Mouse (Mus musculus) midbrain, embryonic 15.5 days (tissue): Measurements from ENCODE around the gene Rnf166. TPM values are rescaled to one million over a fixed set of nuclear protein-coding genes. Genes with fewer than 3 reads are reported as not detected.

Experiments used
- ATAC-seq: fragments of 200-750 bp; cut with Nextera tagmentation; replicated peaks from 2 replicates; pipeline ENCODE4 v1.8.0; 2017; ENCODE audit warnings: moderate TSS enrichment
- H3K27ac ChIP-seq: fragments of 300-500 bp; sonication (generic); 2 replicates; pipeline ENCODE4 v1.5.1; 2015; ENCODE audit warnings: mild to moderate bottlenecking, inconsistent platforms
- H3K27me3 ChIP-seq: fragments of 300-500 bp; sonication (generic); replicated peaks from 2 replicates; pipeline ENCODE4 v1.6.1; 2015; ENCODE audit warnings: inconsistent platforms
- H3K36me3 ChIP-seq: fragments of 300-500 bp; sonication (generic); replicated peaks from 2 replicates; pipeline ENCODE4 v1.6.1; 2015; ENCODE audit warnings: inconsistent platforms
- H3K4me1 ChIP-seq: fragments of 300-500 bp; sonication (generic); 2 replicates; pipeline ENCODE4 v1.6.1; 2015; ENCODE audit warnings: inconsistent platforms
- H3K4me2 ChIP-seq: fragments of 300-500 bp; sonication (generic); 2 replicates; pipeline ENCODE4 v1.6.1; 2015; ENCODE audit warnings: inconsistent platforms, mild to moderate bottlenecking, moderate library complexity
- H3K4me3 ChIP-seq: fragments of 300-500 bp; sonication (generic); 2 replicates; pipeline ENCODE4 v1.5.1; 2015; ENCODE audit warnings: mild to moderate bottlenecking, inconsistent platforms
- H3K9ac ChIP-seq: fragments of 300-500 bp; sonication (generic); 2 replicates; pipeline ENCODE4 v1.6.1; 2015; ENCODE audit warnings: mild to moderate bottlenecking, inconsistent platforms
- H3K9me3 ChIP-seq: fragments of 300-500 bp; sonication (generic); 2 replicates; pipeline ENCODE4 v1.6.1; 2016; ENCODE audit warnings: inconsistent platforms
- WGBS: fragments of 180-500 bp; shearing (Covaris S2); methylation state at CpG from one replicate; pipeline ENCODE4 v1.1.7; 2015; ENCODE audit warnings: mixed read lengths; 5-methylcytosine and 5-hydroxymethylcytosine counted together
- polyA plus RNA-seq: library from polyadenylated mRNA; unstranded; fragments of >200 nt; fragmentation: Nextera tagmentation; extraction: Ambion mirVana; gene quantifications from 2 replicates; pipeline ENCODE4 v1.2.1, GENCODE M21; 2015

Rnf166 gene
- polyA plus RNA-seq, 1 experiment from 2014 or later: 34.3 TPM

DNA sequence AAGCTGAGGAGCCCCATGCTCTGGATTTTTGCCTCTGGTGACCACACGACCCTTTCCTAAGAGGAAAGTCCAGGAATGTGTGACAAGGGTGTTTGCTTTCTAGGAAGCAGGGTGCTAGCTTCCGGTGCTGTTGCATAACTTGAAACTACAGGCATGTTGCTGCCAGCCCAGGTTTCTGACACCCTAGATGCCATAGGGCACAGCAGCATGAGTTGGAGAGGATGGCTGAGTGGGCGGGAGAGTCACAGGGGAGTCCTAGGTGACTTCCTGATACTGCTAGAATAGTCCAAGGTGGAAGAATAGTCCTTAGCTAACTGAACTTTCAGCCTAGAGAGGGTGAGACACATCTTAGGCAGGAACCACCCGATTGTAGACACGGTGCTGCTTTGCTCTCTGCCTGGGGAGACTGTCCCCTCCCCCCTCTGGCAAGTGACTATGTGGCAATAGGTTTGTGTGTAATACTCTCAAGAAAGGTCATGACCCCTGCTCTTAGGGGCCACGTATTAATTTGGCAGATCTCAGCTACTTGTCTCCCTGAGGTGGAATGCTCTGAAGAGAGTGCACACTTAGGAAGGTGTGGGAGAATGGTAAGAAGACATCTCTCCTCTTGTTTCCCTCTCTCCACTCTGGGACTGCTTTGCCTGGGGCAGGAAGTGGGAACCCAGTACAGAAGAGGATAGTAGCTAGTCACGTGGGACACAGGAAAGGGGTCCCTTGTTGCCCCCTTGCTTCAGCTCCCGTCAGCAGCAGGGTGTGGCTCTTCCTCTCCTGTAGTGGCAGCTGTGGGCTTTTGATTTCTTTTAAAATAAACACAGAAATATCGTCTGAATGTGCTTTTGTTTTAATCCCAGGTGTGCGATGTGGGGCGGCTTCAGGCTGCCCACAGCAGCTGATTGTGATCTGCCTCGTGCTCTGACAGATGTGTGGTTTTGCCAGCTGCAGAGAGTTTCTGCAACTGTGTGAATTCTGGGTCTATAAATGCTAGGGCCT is 11.9 kb downstream of the Rnf166 start:
- ATAC-seq: no peak
- H3K27me3 ChIP-seq: peaks cover 32% of the 10 kb centered on the region
- 69% methylated on average over 12 of the region's 12 CpGs for WGBS
- H3K4me1 ChIP-seq: peaks cover 10% of the 10 kb centered on the region
- no peak overlapping the region for H3K9ac ChIP-seq
- no peak overlapping the region for H3K4me2 ChIP-seq
- no peaks in the 10 kb centered on the region for H3K9me3 ChIP-seq
- peaks cover 14% of the 10 kb centered on the region; the same call in 1 of the 2 replicates for H3K36me3 ChIP-seq
- no peak overlapping the region for H3K27ac ChIP-seq
- H3K4me3 ChIP-seq: no peak overlapping the region

DNA sequence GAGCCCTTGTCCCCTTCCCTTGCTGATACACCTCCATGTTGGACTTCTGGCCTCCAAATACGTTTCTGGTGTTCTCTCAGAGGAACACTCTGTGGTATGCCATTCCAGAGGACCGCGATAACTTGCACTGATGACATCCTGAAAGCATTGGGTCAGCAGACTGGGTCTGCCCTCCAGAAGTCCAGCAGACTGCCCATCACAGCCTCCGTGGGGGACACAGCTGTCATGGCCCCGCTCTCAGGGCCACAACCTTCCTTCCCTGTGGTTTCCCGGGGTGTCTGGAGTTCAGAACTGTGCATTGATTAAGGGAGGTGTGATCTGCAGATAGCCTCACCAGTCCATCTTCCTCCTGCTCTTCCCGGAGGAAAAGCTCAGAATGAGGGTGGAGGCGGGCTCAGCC is 13.4 kb downstream of the Rnf166 start:
- WGBS: 66% methylated on average over 8 of the region's 8 CpGs
- Histone ChIP-seq H3K9me3 (no peaks in the 10 kb centered on the region), H3K27me3 (peaks cover 38% of the 10 kb centered on the region), H3K4me3 (no peak overlapping the region), H3K4me2 (no peak overlapping the region), H3K9ac (no peak overlapping the region), H3K36me3 (peaks cover 8% of the 10 kb centered on the region; the same call in 1 of the 2 replicates), H3K4me1 (peaks cover 10% of the 10 kb centered on the region), H3K27ac (no peak overlapping the region)
- no peak for ATAC-seq

DNA sequence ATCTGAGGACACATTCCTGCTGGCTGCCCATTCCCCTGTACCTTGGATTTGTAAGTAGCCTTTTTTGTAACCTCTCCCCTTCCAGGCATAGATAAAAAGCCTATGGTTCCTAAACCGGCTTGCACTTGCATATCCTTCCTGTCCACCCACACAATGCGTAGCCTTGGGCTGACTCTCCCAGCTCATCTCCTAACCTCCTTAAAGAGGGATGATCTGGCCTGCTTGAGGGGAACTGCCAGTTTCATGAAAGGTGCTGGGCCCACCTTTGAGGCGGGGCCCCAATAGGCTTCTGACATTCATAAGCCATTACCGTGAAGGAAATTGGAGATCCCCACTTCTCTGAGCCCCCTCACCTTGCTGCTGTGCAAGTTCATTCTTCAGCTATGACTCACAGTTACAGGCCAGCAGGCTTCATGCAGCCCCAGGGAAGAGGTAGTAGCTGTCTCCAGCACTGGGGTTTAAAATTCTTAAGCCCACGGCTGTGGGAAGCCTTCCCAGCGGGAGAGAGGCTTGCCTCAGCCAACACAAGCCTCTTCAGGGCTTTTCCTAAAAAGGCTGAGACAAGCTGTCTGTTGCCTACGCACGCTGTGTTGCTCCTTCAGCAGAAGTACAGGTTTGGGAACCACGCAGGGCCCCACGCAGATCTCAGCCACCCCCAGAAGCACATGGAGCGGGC is 14.3 kb downstream of the Rnf166 start:
- Histone ChIP-seq H3K4me1 (peaks cover 10% of the 10 kb centered on the region), H3K36me3 (peaks cover under 1% of the 10 kb centered on the region; the same call in 1 of the 2 replicates), H3K9ac (no peak overlapping the region), H3K9me3 (no peaks in the 10 kb centered on the region), H3K27ac (no peak overlapping the region), H3K4me2 (no peak overlapping the region), H3K4me3 (no peak overlapping the region), H3K27me3 (peaks cover 38% of the 10 kb centered on the region)
- no peak for ATAC-seq
- 55% methylated on average over 11 of the region's 11 CpGs for WGBS

DNA sequence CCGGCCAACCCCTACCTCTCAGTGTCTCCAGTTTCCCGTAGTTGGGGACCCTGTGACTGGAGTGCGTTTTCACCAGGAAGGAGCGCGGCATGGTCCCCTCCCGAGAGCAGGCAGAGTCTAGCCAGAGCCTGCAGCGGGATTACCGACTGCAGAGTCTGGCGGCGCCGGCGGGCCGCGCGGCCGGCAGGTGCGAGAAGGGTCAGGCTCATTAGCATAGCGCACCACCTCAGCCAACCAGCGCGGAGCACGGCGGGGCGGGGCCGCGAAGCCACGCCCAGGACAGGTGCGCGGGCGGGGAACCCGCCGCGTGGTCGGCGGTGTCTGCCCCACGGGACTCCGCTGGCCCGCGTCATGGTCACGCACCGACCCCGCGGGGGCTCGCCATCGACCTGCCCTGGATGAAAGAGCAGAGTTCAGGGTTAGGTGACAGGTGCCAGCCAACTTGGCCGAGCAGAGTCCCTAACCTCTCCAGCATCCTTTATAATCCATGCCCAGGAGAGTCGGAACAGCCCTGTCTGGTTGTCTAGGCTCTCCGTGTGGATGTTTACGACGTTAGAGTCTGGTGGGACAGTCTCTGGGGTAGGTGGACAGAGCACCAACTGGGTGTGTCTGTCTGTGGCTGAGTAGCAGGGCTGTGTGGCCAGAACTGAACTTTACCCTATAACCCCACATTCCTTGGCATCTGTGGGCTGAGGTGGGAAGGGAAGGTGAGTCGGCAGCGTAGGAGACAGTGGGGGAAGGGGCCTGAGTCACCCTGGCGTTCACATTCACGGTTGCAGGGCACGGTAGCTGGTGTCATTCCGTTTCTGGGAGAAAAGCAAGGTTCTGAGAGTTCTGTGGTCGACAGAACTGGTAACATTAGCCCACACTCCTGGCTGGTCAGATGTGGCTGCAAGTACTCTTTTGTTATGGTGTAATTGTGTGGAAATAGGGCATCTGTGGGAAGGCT is 15.1 kb downstream of the Rnf166 start, which contains the start of gene Snai3:
Gene Snai3 (minus strand): TSS at position 210 of the 949 bp plus-strand sequence.
- H3K27ac ChIP-seq: no peak within 1 kb of the TSS
- peak within 1 kb of the TSS; percentile 35 for H3K4me3 ChIP-seq
- no peaks in the 10 kb centered on the region for H3K36me3 ChIP-seq
- H3K4me2 ChIP-seq: peak within 1 kb of the TSS; percentile 73
- H3K4me1 ChIP-seq: peaks cover 10% of the 10 kb centered on the region
- no peaks in the 10 kb centered on the region for H3K9me3 ChIP-seq
- WGBS: 2% methylated on average over 56 of the region's 56 CpGs
- peaks cover 38% of the 10 kb centered on the region for H3K27me3 ChIP-seq
- peak; percentile 54; the same call in 1 of the 2 replicates for ATAC-seq
- peak within 1 kb of the TSS; percentile 1; the same call in 1 of the 2 replicates for H3K9ac ChIP-seq

DNA sequence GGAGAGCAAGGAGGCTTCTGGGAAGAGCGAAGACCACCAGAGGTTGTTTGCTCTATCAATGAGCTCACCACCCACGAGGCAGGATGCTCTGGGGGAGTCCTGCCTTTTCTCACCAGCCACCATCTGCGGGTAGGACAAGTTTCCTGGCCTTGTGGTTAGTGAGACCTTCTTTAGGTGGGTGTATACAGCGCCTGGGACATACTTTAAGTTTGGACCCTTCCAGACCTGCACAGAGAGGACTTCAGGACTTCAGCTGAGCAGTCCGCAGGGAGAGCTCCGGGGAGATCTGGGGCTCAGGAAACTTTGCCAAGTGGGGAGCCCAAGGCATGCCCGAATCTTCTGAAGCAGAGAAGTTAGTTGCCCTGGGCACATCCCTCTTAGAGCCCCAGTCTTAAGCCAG is 15.9 kb downstream of the Rnf166 start:
- no peaks in the 10 kb centered on the region for H3K9me3 ChIP-seq
- peak overlapping the region; percentile 35; the same call in 1 of the 2 replicates for H3K4me3 ChIP-seq
- WGBS: 26% methylated on average over 7 of the region's 7 CpGs
- peaks cover 10% of the 10 kb centered on the region for H3K4me1 ChIP-seq
- H3K27ac ChIP-seq: no peak overlapping the region
- no peak for ATAC-seq
- no peak overlapping the region for H3K9ac ChIP-seq
- H3K4me2 ChIP-seq: peak overlapping the region; percentile 73
- H3K36me3 ChIP-seq: no peaks in the 10 kb centered on the region
- peaks cover 38% of the 10 kb centered on the region for H3K27me3 ChIP-seq

DNA sequence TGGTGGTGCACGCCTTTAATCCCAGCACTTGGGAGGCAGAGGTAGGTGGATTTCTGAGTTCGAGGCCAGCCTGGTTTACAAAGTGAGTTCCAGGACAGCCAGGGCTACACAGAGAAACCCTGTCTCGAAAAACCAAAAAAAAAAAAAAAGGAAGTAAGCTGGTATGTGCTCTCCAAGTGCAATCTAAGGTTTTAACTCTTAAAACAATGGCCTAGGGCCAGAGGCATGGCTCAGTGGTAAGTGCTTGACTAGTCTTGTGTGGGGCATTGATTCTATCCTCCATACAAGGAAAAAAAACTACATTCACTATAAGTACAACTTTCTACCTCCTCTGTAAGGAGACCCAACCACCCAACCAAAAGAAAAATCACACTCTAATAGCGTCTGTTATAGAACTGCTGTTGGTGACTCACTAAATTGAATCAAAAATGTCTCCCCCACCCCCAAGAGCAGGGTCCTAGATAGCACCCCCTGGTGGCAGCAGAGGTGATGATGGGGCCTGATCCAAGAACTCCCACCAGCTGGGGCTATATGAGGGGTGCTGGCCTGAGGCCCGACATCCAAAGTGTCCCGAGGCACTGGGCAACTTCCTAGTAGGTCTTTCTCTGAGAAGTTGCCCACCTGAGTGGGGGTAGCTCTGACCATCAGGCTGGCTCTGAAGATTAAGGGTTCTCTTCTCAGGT is 16.5 kb downstream of the Rnf166 start:
- ATAC-seq: no peak
- H3K27me3 ChIP-seq: peaks cover 38% of the 10 kb centered on the region
- H3K4me1 ChIP-seq: peaks cover 10% of the 10 kb centered on the region
- 56% methylated on average over 6 of the region's 6 CpGs for WGBS
- H3K36me3 ChIP-seq: no peaks in the 10 kb centered on the region
- H3K4me3 ChIP-seq: no peak overlapping the region
- H3K27ac ChIP-seq: no peak overlapping the region
- H3K9me3 ChIP-seq: no peaks in the 10 kb centered on the region
- no peak overlapping the region for H3K9ac ChIP-seq
- H3K4me2 ChIP-seq: no peak overlapping the region

DNA sequence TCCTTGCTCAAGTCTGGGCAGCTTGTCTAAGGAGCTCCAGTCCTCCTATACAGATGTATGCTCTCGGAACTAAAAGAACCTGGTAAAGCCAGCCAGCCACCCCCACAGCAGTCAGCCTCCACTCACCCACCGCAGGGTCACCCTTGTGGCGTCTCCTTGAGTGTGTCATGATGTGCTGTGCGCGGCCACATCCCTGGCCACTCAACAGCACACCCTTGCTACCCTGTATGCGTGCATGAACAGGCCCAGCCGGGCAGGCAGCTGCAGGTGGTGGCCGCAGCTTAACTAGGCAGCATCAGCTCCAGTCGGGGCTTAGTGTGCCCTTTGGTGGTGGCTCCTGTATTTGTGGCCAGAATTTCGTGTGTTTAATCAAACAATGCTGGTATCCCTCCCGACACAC is 18.7 kb downstream of the Rnf166 start:
- 74% methylated on average over 11 of the region's 11 CpGs for WGBS
- Histone ChIP-seq H3K4me1 (peaks cover 10% of the 10 kb centered on the region), H3K4me2 (no peak overlapping the region), H3K27me3 (peaks cover 32% of the 10 kb centered on the region), H3K36me3 (no peaks in the 10 kb centered on the region), H3K4me3 (no peak overlapping the region), H3K9ac (no peak overlapping the region), H3K9me3 (no peaks in the 10 kb centered on the region), H3K27ac (no peak overlapping the region)
- no peak for ATAC-seq

DNA sequence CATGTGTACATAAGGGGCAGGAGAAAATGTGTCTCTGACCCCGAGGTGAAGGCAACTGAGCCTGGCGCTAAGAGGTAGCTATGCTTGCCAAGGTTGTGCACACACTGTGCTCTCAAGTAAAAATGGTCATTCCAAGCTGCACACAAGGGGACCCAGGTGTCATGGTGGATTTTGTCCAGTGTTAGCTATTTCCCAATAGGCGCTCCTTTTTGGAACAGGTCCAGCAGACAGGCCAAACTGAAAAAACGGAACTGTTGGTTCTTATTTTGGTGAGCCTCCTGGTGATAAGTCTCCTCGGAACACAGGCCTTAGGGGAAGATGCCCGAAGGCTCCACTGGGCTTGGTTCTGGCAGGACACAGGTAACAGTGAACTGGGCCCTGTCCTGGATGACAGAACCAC is 21.5 kb downstream of the Rnf166 start:
- no peaks in the 10 kb centered on the region for H3K36me3 ChIP-seq
- H3K9me3 ChIP-seq: no peaks in the 10 kb centered on the region
- H3K27me3 ChIP-seq: peaks cover 10% of the 10 kb centered on the region
- no peak overlapping the region for H3K27ac ChIP-seq
- no peak for ATAC-seq
- no peak overlapping the region for H3K9ac ChIP-seq
- WGBS: 86% methylated on average over 6 of the region's 6 CpGs
- no peak overlapping the region for H3K4me3 ChIP-seq
- no peak overlapping the region for H3K4me2 ChIP-seq
- no peaks in the 10 kb centered on the region for H3K4me1 ChIP-seq

DNA sequence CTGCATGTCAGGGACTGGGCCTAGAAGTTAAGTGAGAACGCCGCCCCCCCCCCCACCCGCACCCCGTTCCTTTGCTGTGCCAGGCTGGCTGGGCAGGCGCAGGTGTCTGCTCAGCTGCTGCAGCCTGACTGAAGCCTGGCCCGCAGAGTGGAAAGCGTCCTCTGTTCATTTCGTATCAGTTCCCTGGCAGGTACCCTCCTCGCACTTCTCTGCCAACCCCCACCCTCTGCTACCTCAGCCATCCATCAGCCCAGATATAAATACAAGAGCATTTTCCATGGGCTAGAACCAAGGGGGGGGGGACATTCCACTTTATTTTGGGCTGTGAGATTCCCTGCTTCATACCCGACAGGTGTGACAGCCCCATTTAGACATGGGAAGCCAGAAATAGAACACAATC is 23.7 kb downstream of the Rnf166 start:
- Histone ChIP-seq H3K9ac (no peak overlapping the region), H3K4me3 (no peak overlapping the region), H3K9me3 (no peaks in the 10 kb centered on the region), H3K27me3 (no peaks in the 10 kb centered on the region), H3K36me3 (no peaks in the 10 kb centered on the region), H3K27ac (no peak overlapping the region), H3K4me2 (no peak overlapping the region), H3K4me1 (no peaks in the 10 kb centered on the region)
- ATAC-seq: no peak
- WGBS: 86% methylated on average over 10 of the region's 10 CpGs

DNA sequence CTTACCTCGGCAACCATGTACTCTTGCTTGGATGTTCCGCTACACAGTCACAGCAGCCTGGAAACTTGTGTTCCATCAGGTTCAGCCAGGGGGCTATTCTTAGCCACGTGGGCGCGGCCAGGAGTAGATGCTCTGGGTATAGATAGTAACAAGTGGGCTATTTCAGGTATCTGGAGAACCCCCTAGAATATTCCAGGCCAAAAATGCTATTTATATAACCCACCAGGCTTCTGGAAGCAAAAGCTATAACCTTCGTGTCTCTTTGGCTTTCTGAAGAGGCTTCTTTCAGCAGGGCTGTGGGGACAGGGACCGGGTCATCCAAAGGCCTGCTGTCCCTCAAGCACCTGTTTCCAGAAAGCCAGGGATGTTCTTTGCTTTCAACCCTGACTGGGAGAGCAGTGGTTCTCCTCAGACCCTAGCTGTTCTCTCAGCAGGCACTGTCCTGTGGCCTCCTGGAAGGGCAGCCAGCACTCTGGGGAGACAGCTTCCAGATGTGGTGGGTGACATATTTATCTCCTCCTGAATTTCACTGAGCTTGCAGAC is 24.6 kb downstream of the Rnf166 start:
- Histone ChIP-seq H3K27me3 (no peaks in the 10 kb centered on the region), H3K4me3 (no peak overlapping the region), H3K4me1 (no peaks in the 10 kb centered on the region), H3K27ac (no peak overlapping the region), H3K4me2 (no peak overlapping the region), H3K9ac (no peak overlapping the region), H3K9me3 (no peaks in the 10 kb centered on the region), H3K36me3 (no peaks in the 10 kb centered on the region)
- 83% methylated on average over 7 of the region's 7 CpGs for WGBS
- ATAC-seq: no peak

DNA sequence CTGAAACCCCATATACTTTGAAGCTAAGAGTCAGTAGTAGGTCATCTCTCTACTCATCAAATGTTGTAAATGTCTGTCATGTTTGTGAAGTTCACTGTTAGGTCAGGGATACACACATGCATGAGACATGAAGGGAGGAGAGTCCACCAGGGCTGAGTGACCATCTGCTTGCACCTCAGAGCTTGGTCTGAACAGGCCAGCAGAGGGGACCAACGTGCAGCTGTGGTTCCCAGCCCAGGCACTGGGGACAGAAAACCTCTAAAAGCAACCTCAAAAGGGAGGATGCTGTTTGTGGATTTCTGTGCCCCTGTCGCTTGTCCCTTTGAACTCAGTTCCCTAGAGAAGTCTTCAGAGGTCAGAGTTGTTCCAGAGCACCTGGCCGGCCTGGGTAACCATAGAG is 30.7 kb downstream of the Rnf166 start:
- Histone ChIP-seq H3K36me3 (no peaks in the 10 kb centered on the region), H3K9ac (no peak overlapping the region), H3K4me2 (peak overlapping the region; percentile 72), H3K4me3 (peak overlapping the region; percentile 78; the same call in 1 of the 2 replicates), H3K9me3 (no peaks in the 10 kb centered on the region), H3K27ac (peak overlapping the region; percentile 98; the same call in 1 of the 2 replicates), H3K27me3 (no peaks in the 10 kb centered on the region), H3K4me1 (peaks cover 30% of the 10 kb centered on the region)
- 69% methylated on average over 3 of the region's 3 CpGs for WGBS
- ATAC-seq: no peak
